Mouse (Mus musculus) retina, postnatal 1 day (tissue): ENCODE measurements around the gene Eml6.
"Not testable (repeated sequence)": the region's sequence is repeated elsewhere in the genome, so short reads cannot be mapped to it uniquely, and the experiment has no call there.

Source experiments
- DNase-seq: peaks from one replicate; pipeline ENCODE4 v3.0.0-alpha.2; 2012

The Eml6 gene

DNA sequence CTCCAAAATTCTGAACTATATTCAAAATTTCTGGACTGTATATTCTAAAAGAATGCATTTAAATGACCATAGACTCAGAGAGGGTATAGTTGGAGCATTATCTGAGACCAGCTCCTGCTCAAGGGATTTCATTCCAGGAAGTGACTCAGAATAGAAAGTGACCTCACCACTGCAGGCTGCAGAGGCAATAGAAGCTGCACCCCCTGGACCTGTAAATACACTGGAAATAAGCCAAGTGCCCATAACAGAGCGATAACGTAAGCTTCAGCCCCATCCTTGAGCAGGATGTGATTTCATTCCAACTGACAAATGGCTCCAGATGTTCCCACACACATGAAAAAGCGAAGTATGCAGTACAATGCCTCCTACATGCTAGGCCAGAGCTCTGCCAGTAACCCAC is 186.1 kb downstream of the Eml6 start:
- DNase-seq, result peak; percentile 20

- DNase-seq, result no peak
Observed at GRCm38 (mm10) chr11:29837066-29837465, 188.8 kb downstream of the Eml6 start.

DNA sequence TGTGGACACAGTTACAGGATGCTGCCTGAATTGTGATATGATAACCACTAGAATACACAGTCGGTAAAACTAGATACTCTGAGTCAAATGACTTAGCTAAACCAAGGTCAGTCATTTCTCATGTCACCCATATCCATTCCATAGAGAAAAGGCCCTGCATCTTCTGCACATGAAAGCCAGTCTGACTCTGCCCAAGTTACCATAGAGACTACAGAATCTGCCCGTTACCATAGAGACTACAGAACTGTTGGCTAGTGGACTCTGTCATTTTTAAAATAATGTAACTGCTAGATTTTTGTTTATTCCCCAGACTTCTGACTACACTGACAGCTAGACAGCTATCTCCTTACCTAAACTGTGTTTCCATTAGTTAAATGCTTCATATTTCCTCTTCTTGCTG is 198.1 kb downstream of the Eml6 start:
- no peak for DNase-seq

DNA sequence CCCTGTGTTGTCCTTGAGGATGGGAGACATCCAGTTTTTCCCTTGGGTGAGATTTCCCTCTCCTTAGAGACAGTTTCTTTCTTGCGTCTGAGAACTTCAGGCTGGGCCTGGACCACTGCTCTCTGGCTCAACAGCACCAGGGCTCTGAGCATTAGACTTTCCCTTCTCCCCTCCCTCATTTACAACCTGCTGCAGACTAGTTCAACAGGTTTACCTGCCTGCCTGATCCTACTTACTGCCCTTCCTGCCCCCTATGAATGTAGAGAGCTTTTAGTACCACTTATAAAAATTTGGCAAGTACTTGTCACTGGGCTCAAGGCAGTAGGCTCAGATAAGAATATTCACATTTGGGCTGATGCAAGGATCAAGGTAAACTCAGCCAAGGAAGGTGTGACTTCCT is 199.8 kb downstream of the Eml6 start:
- DNase-seq, result no peak

DNA sequence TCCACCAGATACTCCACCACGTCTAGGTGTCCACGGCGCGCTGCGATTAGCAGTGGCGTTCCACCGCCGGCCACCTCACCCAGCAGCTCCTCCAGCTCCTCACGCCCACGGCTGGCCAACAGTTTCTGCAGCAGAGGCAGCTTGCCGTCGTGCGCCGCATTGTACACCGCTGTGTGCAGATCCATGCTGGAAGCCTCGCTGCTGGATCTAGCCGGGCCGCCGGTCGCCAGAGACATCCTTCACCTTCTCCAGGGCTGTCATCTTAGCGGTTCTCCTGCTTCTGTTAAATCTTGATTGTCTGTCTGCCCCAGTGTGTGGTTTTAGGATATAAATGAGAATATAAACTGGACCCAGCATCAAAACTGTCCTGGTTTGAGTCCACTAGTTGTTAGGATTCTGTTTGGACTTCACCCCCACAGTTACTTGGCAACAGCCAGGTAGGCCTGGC is 200.5 kb downstream of the Eml6 start, which contains the start of gene 4931440F15Rik:
4931440F15Rik (minus strand) TSS at position 398 of the 448 bp plus-strand sequence.
- not testable (repeated sequence) for DNase-seq

DNA sequence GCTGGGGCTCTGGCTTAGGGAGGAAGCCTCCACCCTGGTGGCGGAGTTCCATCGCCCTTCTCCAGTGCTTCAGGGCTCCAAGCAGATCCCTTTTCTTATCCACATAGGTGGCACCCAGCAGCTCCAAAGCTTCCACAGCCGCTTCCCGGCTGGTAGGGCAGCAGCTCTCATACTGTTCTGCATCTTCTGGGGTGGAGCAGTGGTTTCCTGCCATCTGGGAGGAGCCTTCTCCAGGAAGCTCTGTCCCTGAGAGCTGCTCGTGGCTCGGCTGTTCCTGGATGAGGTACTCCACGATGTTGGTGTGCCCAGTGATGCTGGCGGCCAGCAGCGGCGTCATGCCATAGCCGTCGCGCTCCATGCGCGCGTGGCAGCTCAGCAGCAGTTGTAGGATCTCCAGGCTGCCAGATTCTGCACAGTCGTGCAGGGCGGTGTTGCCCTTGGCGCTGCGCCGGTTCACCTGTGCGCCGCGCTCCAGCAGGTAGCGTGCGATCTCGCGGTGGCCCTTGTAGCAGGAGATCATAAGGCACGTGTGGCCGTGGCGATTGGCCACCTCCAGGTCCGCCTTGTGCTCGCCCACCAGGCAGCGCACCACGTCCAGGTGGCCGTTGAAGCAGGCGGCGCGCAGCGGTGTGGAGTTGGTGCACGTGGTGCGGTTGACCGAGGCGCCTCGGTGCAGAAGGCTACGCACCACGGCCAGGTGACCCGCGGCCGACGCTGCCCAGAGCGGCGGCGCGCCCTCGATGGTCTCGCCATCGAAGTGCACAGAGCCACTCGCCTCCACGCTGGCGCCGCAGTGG is 201.2 kb downstream of the Eml6 start:
- DNase-seq, result not testable (repeated sequence)

DNA sequence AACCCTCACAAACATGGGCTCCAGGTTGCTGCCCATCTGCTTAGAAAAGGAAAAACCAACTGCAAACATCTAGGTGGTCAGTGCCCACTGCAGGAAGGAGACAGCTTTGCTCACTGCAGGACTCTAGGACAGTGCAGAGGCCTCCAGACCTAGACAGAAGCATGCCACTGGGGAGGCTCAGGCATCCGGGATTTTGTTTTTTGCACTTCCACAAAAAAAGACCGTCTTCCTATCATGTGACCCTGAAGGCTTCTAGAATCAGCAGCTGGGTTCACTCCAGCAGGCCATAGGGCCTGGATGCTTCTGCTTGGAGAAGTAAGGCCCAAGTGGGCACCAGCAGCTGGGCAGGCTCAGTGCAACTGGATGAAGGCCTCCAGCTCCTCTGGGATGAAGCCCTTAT is 202.7 kb downstream of the Eml6 start:
- no peak for DNase-seq

DNA sequence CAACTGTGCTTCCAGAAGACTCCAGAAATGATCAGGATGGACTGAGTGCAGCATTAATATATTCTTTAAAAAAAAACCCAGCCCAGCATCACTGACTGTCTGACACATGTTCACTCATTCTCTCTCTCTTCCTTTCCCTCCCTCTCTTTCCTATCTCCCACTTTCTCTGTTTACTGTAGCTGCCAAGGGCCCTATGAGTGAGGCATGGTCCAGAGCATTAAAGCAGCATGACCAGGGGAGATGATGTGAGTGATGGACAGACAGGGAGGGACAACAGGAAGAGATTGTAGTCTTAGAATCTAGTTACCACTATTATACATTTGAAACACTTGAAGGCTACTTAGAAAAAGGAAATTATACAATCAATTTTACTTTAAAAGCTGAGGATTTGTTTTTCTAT is 210.2 kb downstream of the Eml6 start:
- no peak for DNase-seq

GRCm38 (mm10) chr11:29815261-29815660 is 210.6 kb downstream of the Eml6 start:
- DNase-seq, result no peak

- no peak for DNase-seq
Observed at GRCm38 (mm10) chr11:29813267-29813666, 212.6 kb downstream of the Eml6 start.

- DNase-seq, result no peak
Observed at GRCm38 (mm10) chr11:29812475-29812874, 213.4 kb downstream of the Eml6 start.

- no peak for DNase-seq
Observed at GRCm38 (mm10) chr11:29810324-29810723, 215.5 kb downstream of the Eml6 start.

DNA sequence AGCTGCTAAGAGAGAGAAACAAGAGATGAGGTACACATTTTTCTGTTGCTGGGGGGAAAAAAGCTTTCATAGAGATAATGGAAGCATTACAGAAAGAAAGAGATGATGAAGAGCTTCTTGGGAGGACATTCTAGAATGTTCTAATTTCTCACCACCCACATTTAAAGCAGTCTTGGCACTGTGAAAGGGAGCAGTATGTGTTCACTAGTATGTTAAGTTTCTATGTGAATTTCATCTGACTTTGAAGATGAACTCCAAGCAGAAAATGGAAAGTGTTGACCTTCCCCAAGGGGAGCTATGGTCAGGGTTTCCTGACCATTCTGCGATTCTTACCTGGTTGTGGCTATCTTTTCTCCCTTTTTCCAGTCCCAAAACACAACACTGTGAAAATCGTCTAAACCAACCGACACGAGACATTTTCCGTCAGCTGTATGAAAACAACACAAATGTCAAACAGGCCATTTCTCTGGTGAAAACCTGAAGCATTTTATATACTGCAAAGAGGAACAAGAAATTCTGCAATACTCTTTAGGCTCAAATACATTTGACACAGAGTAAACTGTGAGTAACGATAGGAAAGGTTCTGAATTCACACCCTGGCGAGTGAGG is 216.7 kb downstream of the Eml6 start:
- no peak for DNase-seq

DNA sequence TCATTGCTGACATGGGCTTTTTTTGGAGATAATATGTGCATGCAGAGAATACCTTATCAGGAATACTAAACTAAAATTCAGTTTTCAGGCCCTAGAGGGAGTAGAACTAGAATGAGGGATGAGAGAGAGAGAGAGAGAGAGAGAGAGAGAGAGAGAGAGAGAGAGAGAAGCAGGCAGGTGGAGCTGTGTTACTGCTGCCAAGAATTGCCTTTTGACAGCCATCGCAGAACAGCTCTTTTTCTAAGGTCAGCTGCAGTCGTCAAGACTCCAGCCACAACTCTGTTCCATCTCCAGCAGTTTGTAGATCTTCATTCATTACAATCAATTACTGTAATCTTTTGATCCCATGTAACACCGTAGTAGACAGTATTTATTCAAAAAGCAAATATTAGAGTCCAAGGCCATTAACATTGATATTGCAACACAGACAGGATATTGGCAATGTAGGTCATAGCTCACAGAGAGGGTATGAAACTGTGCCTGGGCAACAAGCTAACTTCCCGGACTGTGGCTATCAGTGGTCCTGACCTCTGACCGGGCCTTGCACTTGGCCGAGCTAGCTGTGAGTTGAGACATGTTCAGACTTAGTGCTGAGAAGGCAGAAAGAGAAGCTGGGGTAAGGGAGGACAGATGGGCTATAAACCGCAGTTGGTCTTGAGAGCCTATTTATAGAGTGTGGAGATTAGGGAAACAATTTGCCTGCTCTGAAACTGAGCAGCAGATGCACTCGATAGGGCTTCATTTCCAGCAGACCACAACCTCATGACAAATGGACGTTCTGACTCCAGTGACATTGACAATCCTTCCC is 217.5 kb downstream of the Eml6 start:
- peak; percentile 60 for DNase-seq

DNA sequence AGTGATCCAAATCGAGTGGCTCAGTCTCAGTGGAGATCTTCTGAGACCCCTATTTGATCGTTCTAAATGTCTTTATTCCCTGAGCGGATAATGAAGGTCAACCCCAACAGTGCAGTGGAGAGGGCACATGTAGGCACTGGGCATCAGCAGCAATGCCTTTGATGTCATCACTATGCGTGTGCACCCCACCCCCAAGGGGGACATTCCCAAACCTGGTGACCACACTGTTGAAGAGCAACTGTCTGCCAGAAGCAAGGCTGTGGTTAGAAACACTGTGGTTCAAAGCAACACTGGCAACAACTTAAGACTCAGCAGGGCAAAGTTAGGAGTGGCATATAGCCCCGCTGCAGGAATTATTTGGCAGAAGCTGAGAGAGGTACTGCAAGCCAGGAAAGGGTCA is 218.5 kb downstream of the Eml6 start:
- no peak for DNase-seq

DNA sequence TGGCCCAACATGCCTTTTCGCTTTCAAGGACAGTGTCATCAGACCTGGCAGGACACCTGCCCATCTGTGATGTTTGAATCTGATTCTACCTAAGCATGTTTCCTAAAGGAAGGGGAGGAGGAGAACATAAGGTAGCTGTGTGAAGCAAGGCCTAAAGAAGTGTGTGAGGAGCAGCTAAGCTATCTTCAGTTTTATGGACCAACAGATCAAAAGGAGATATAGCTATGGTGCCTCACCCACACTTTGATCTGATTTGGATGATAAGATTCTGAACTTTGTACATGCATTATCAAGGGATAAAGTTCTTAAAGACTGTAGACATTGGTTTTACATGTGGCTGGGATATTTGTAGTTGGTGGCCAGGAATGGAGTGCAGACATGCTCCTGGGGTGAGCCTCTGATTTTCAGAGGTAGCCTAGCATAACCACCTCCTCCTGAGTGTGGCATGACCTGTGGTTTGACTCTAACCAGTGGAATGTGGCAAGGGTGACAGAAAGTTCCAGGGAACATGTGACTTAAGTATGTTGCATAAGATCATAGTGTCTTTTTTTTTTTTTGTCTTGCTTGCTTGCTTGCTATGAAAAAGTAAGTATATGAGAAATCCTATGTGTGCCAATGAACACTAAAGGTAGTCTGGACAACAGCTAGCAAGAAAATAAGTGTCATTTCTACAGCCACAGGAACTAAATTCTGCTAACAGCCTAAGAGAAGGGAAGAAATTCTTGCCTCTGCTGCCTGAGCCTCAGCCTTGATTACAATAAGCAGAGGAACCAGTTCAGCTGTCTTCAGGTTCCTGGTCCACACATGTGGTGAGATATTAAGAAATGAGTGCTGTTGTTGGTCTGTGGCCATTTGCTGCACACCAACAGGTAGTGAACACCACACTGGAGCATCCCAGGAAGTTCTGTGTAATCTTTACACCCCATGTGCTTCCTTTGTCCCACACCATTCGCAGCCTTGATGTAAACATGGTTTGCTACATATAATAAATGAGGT is 224.1 kb downstream of the Eml6 start:
- no peak for DNase-seq

GRCm38 (mm10) chr11:29799839-29800238 is 226.0 kb downstream of the Eml6 start:
- DNase-seq, result no peak

DNA sequence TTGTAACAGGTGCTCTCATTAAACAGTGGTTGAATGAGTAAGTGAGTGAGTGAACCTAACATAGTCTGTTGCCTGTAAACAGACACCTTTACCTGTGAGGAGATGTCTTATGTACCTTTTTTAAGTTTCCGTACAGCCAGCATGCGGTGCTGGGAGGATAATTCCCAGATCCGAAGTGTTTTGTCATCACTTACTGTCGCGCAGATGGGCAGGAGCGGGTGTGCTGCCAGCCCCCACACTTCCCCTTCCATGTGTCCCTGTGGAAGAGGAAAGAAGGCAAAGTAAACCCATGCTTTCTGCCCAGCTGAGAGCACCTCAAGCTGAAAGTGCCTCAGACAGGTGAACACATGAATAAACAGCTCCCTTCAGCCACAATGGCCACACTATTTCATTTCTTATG is 230.7 kb downstream of the Eml6 start:
- no peak for DNase-seq

- DNase-seq, result no peak
Observed at GRCm38 (mm10) chr11:29794475-29794874, 231.4 kb downstream of the Eml6 start.

DNA sequence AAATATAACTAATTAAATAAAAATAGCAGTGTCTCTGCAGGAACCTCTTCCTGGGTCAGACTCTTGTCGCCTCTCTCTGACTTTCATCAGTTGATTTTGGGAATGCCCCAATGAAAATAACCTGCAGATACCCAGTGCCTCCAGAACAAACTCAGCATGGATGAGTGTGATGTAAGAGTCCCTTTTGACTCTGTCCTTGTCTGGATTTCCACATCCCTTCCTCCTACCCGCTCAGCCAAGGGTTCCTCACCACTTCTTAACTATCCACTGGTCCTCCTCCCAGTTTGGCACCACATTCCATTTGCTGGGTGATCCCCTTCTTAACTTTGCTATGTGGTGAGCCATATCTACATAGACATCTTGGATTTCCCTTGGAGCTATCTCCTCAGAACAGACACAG is 235.0 kb downstream of the Eml6 start:
- DNase-seq, result no peak

GRCm38 (mm10) chr11:29788921-29789638 is 236.8 kb downstream of the Eml6 start:
- peak; percentile 70 for DNase-seq

DNA sequence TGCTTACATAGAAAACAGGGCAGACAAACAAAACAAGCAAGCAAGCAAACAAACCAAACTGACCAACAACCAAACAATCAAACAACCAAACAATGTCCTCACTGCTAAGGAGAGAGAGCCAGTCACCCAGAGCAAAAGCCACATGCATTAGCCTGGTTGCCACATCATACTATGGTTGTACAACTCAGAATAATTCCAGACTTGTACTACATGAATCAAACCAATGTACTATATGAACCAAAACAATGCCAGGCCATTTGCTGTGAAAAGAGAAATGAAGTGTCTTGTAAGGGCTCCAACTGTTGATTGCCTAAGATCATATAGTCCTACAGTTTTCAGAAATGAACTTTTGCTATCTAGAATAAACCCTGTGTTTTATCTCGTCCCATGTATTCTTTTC is 237.3 kb downstream of the Eml6 start:
- peak; percentile 15 for DNase-seq
